Mouse (Mus musculus) megakaryocyte, embryonic 14.5 days (primary cell): ENCODE data around the gene M6pr.
A peak's percentile ranks its signal among the peaks of the same experiment; 100 is the strongest.

Source experiments
- FLI1 ChIP-seq: IDR thresholded peaks from 2 replicates; pipeline ENCODE4 v1.6.1; 2012; ENCODE audit warnings: low read length, inconsistent platforms, mixed read lengths
- GATA1 ChIP-seq: IDR thresholded peaks from 3 replicates; pipeline ENCODE4 v1.6.1; 2012; ENCODE audit warnings: mixed read lengths, low read length, inconsistent platforms, borderline replicate concordance

DNA sequence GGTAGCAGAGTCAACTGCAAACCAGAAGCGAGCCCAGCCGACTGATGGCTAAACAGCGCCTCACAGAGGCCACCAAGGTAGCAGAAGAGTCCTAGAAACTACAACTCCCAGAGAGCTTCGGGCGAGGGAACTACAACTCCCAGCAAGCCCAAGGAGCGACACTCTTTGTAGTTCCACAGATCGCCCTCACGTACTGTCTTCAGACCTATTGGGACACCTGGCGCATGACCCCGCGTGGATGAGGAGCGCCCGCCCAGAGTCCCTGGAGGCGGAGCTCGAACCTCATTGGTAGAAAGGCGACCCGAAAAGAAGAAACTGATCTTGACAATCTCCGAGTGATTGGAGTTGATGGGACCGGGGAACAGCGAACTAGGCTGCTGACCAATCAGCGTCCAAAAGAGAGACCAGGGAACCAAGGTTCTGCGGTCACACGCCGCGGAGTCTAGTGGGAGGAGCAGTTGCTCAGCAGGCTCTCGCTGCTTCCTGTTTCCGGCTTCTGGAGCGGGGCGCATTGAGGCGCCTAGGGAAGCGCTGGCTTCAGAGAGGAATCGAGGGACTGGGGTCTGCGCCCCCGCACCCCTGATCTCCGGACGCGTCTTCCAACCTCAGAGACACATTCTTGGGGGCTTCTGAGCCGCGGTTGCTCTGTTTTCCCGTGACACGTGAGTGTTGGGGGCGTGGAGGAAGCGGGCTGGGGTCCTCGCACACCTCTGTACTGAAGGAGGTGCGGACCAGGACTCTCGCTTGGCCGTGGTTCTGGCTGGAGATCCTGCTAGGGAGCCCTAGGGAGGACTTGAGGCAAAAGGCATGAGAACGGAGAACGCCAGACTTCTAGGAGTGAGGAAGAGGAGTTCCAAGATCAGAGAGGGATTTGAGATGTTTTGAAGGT lies at the start of gene M6pr:
- TF ChIP-seq GATA1 (no peak), FLI1 (0 out of 2 replicates have a peak, but pooled peaks have one; percentile 31)
